Mouse (Mus musculus): ENCODE measurements around the gene Aldh6a1. TPM values are rescaled to one million over a fixed set of nuclear protein-coding genes. Genes with fewer than 3 reads are reported as not detected.

The Aldh6a1 gene
- polyA plus RNA-seq, 1 experiment = 27.3 TPM

- no peak for DNase-seq
- WGBS = 55% methylated on average over 3 of the region's 3 CpGs
Observed at GRCm38 (mm10) chr12:84423990-84424389, 26.8 kb downstream of the Aldh6a1 start.

GRCm38 (mm10) chr12:84417605-84417922, 33.2 kb downstream of the Aldh6a1 start:
- TF ChIP-seq CTCF (IDR thresholded peaks at IDR 0.05; ENCODE audit: insufficient read depth, low read length) (no peak), POLR2A (IDR thresholded peaks at IDR 0.05; ENCODE audit: borderline replicate concordance, extremely low read depth, low read depth, low read length) (no peak)
- DNase-seq = no peak
- Histone ChIP-seq H3K4me1 (ENCODE audit: control insufficient read depth, insufficient read depth, low read length) (no peaks in the 10 kb centered on the region), H3K4me3 (replicated peaks; ENCODE audit: extremely low read depth, low read depth, low read length) (peak overlapping the region; percentile 66)
- WGBS = 33% methylated on average over 18 of the region's 18 CpGs

More at GRCm38 (mm10) chr12:84423990-84424389, 26.8 kb downstream of the Aldh6a1 start:
- H3K4me1 ChIP-seq (ENCODE audit: control insufficient read depth, insufficient read depth, low read length) = no peaks in the 10 kb centered on the region
- H3K4me3 ChIP-seq (replicated peaks; ENCODE audit: extremely low read depth, low read depth, low read length) = no peak overlapping the region
- TF ChIP-seq POLR2A (IDR thresholded peaks at IDR 0.05; ENCODE audit: borderline replicate concordance, extremely low read depth, low read depth, low read length) = no peak
- no peak for TF ChIP-seq CTCF (IDR thresholded peaks at IDR 0.05; ENCODE audit: insufficient read depth, low read length)

- DNase-seq = peak; percentile 84
- WGBS = 3% methylated on average over 50 of the region's 50 CpGs
- Histone ChIP-seq H3K4me1 (ENCODE audit: control insufficient read depth, insufficient read depth, low read length) (no peaks in the 10 kb centered on the region), H3K4me3 (replicated peaks; ENCODE audit: extremely low read depth, low read depth, low read length) (peak within 1 kb of the TSS; percentile 66)
- TF ChIP-seq CTCF (IDR thresholded peaks at IDR 0.05; ENCODE audit: insufficient read depth, low read length) = no peak
- TF ChIP-seq POLR2A (IDR thresholded peaks at IDR 0.05; ENCODE audit: borderline replicate concordance, extremely low read depth, low read depth, low read length) = peak; percentile 86; the same call in 1 of the 2 replicates
Observed at GRCm38 (mm10) chr12:84416834-84417604, 33.8 kb downstream of the Aldh6a1 start, which contains the start of gene Rnf113a2. Gene Rnf113a2 (plus strand): TSS chr12:84417196.

- TF ChIP-seq POLR2A (IDR thresholded peaks at IDR 0.05; ENCODE audit: borderline replicate concordance, extremely low read depth, low read depth, low read length) (peak; percentile 50; the same call in 1 of the 2 replicates), CTCF (IDR thresholded peaks at IDR 0.05; ENCODE audit: insufficient read depth, low read length) (no peak)
- Histone ChIP-seq H3K4me1 (ENCODE audit: control insufficient read depth, insufficient read depth, low read length) (peaks cover 5% of the 10 kb centered on the region), H3K4me3 (replicated peaks; ENCODE audit: extremely low read depth, low read depth, low read length) (peak within 1 kb of the TSS; percentile 74)
- peak; percentile 92 for DNase-seq
- 2% methylated on average over 63 of the region's 63 CpGs for WGBS
Observed at GRCm38 (mm10) chr12:84408819-84409507, 41.8 kb downstream of the Aldh6a1 start, which contains the start of the genes Entpd5 and Bbof1. Gene Entpd5 (minus strand): TSS chr12:84409029. Gene Bbof1 (plus strand): TSS chr12:84409071.

GRCm38 (mm10) chr12:84407874-84408818, 42.7 kb downstream of the Aldh6a1 start:
- peak; percentile 33 for DNase-seq
- 1% methylated on average over 48 of the region's 52 CpGs for WGBS
- Histone ChIP-seq H3K4me3 (replicated peaks; ENCODE audit: extremely low read depth, low read depth, low read length) (peak overlapping the region; percentile 74), H3K4me1 (ENCODE audit: control insufficient read depth, insufficient read depth, low read length) (peaks cover 5% of the 10 kb centered on the region)
- TF ChIP-seq CTCF (IDR thresholded peaks at IDR 0.05; ENCODE audit: insufficient read depth, low read length) (no peak), POLR2A (IDR thresholded peaks at IDR 0.05; ENCODE audit: borderline replicate concordance, extremely low read depth, low read depth, low read length) (no peak)

- peaks cover 5% of the 10 kb centered on the region for H3K4me1 ChIP-seq (ENCODE audit: control insufficient read depth, insufficient read depth, low read length)
- no peak for DNase-seq
- H3K4me3 ChIP-seq (replicated peaks; ENCODE audit: extremely low read depth, low read depth, low read length) = no peak overlapping the region
- WGBS = 63% methylated on average over 4 of the region's 4 CpGs
- no peak for TF ChIP-seq POLR2A (IDR thresholded peaks at IDR 0.05; ENCODE audit: borderline replicate concordance, extremely low read depth, low read depth, low read length)
- TF ChIP-seq CTCF (IDR thresholded peaks at IDR 0.05; ENCODE audit: insufficient read depth, low read length) = no peak
Observed at GRCm38 (mm10) chr12:84407259-84407658, 43.5 kb downstream of the Aldh6a1 start.

- Histone ChIP-seq H3K4me1 (ENCODE audit: control insufficient read depth, insufficient read depth, low read length) (peaks cover 5% of the 10 kb centered on the region), H3K4me3 (replicated peaks; ENCODE audit: extremely low read depth, low read depth, low read length) (no peak overlapping the region)
- 91% methylated on average over 6 of the region's 6 CpGs for WGBS
- no peak for DNase-seq
- TF ChIP-seq CTCF (IDR thresholded peaks at IDR 0.05; ENCODE audit: insufficient read depth, low read length) (no peak), POLR2A (IDR thresholded peaks at IDR 0.05; ENCODE audit: borderline replicate concordance, extremely low read depth, low read depth, low read length) (no peak)
Observed at GRCm38 (mm10) chr12:84404541-84404940, 46.3 kb downstream of the Aldh6a1 start.

GRCm38 (mm10) chr12:84402923-84403322, 47.9 kb downstream of the Aldh6a1 start:
- TF ChIP-seq CTCF (IDR thresholded peaks at IDR 0.05; ENCODE audit: insufficient read depth, low read length) (no peak), POLR2A (IDR thresholded peaks at IDR 0.05; ENCODE audit: borderline replicate concordance, extremely low read depth, low read depth, low read length) (no peak)
- 73% methylated on average over 9 of the region's 9 CpGs for WGBS
- Histone ChIP-seq H3K4me3 (replicated peaks; ENCODE audit: extremely low read depth, low read depth, low read length) (no peak overlapping the region), H3K4me1 (ENCODE audit: control insufficient read depth, insufficient read depth, low read length) (peaks cover 2% of the 10 kb centered on the region)
- no peak for DNase-seq

- WGBS = 48% methylated on average over 3 of the region's 3 CpGs
- no peak for DNase-seq
- Histone ChIP-seq H3K4me1 (ENCODE audit: control insufficient read depth, insufficient read depth, low read length) (no peaks in the 10 kb centered on the region), H3K4me3 (replicated peaks; ENCODE audit: extremely low read depth, low read depth, low read length) (no peak overlapping the region)
- no peak for TF ChIP-seq POLR2A (IDR thresholded peaks at IDR 0.05; ENCODE audit: borderline replicate concordance, extremely low read depth, low read depth, low read length)
- TF ChIP-seq CTCF (IDR thresholded peaks at IDR 0.05; ENCODE audit: insufficient read depth, low read length) = no peak
Observed at GRCm38 (mm10) chr12:84400653-84401052, 50.2 kb downstream of the Aldh6a1 start.
